Mouse (Mus musculus): ENCODE results near the gene Rab15. TPM values are rescaled to one million over a fixed set of nuclear protein-coding genes. Genes with fewer than 3 reads are reported as not detected.
A peak's percentile ranks its signal among the peaks of the same experiment; 100 is the strongest.

Gene Rab15
- total RNA-seq, 2 experiments from 2014 or later = 5.2 to 7.6 TPM

- DNase-seq = no peak
Observed at GRCm38 (mm10) chr12:76778305-76779083, 44.2 kb downstream of the Rab15 start.

GRCm38 (mm10) chr12:76777845-76778244, 44.9 kb downstream of the Rab15 start:
- no peak for DNase-seq

GRCm38 (mm10) chr12:76776898-76777297, 45.8 kb downstream of the Rab15 start:
- DNase-seq = no peak

- DNase-seq = no peak
Observed at GRCm38 (mm10) chr12:76775132-76775531, 47.6 kb downstream of the Rab15 start.

GRCm38 (mm10) chr12:76774652-76775051, 48.1 kb downstream of the Rab15 start:
- no peak for DNase-seq

- DNase-seq = no peak
Observed at GRCm38 (mm10) chr12:76771540-76771939, 51.2 kb downstream of the Rab15 start.

GRCm38 (mm10) chr12:76770841-76771500, 51.7 kb downstream of the Rab15 start:
- DNase-seq = no peak

GRCm38 (mm10) chr12:76765901-76766630, 56.6 kb downstream of the Rab15 start:
- DNase-seq = no peak

GRCm38 (mm10) chr12:76765354-76765851, 57.3 kb downstream of the Rab15 start, which contains the start of the genes Churc1 and Fntb:
Gene Churc1, plus strand, starts transcription at chr12:76765538.
Gene Fntb, plus strand, starts transcription at chr12:76765589.
- DNase-seq = peak; percentile 84

GRCm38 (mm10) chr12:76752652-76753318, 69.9 kb downstream of the Rab15 start:
- DNase-seq = no peak

GRCm38 (mm10) chr12:76750866-76751459, 71.7 kb downstream of the Rab15 start:
- no peak for DNase-seq

Other genes starting within 250 kb of the Rab15 start
- gene Sptb, start 112.4 kb downstream of the Rab15 start, total RNA-seq (2021) = 100 to 1,000 TPM; 121 to 125 TPM
- gene Churc1, start 57.4 kb downstream of the Rab15 start, total RNA-seq (2021) = 10 to 100 TPM; 60.1 to 65.8 TPM
- 10 to 100 TPM; 11.3 to 13.2 TPM for gene Fntb, start 57.3 kb downstream of the Rab15 start, total RNA-seq (2021)
- gene Gpx2, start 27.4 kb downstream of the Rab15 start, total RNA-seq (2021) = not detected
- 10 to 100 TPM; 24.5 to 26.8 TPM for gene Max, start 139.3 kb upstream of the Rab15 start, total RNA-seq (2021)